Mouse (Mus musculus) macrophage (primary cell): ENCODE results near the gene Tcf7l1. TPM values are rescaled to one million over a fixed set of nuclear protein-coding genes. Genes with fewer than 3 reads are reported as not detected.

ENCODE experiments used
- H3K27ac ChIP-seq: fragments of 350-480 bp; formaldehyde crosslinking; 2 replicates; pipeline ENCODE4 v1.9.0; 2021
- H3K36me3 ChIP-seq: fragments of 350-480 bp; formaldehyde crosslinking; 2 replicates; pipeline ENCODE4 v1.9.0; 2021; ENCODE audit errors: inconsistent target
- H3K4me3 ChIP-seq: fragments of 350-480 bp; formaldehyde crosslinking; 2 replicates; pipeline ENCODE4 v1.9.0; 2021; ENCODE audit errors: inconsistent target
- H3K79me2 ChIP-seq: fragments of 350-480 bp; formaldehyde crosslinking; 2 replicates; pipeline ENCODE4 v1.9.0; 2021; ENCODE audit errors: inconsistent target
- WGBS: methylation state at CpG from one replicate; pipeline ENCODE4 v1.1.7; 2026; ENCODE audit warnings: inconsistent platforms; ENCODE audit not compliant: missing documents; 5-methylcytosine and 5-hydroxymethylcytosine counted together
- polyA plus RNA-seq: library from polyadenylated mRNA; stranded (reverse); fragments of 250-400 nt; gene quantifications from 3 replicates; pipeline ENCODE4 v1.2.4, GENCODE M21; 2018; ENCODE audit warnings: inconsistent platforms

Gene Tcf7l1
- polyA plus RNA-seq, 1 experiment from 2014 or later: not detected

GRCm38 (mm10) chr6:72608662-72609184, 180.3 kb downstream of the Tcf7l1 start:
- 96% methylated on average over 4 of the region's 4 CpGs for WGBS
- Histone ChIP-seq H3K36me3 (peaks cover 71% of the 10 kb centered on the region), H3K27ac (no peak overlapping the region)

GRCm38 (mm10) chr6:72607676-72608075, 181.4 kb downstream of the Tcf7l1 start:
- Histone ChIP-seq H3K79me2 (no peaks in the 10 kb centered on the region), H3K27ac (no peak overlapping the region), H3K4me3 (no peak overlapping the region), H3K36me3 (peaks cover 62% of the 10 kb centered on the region)
- WGBS: 92% methylated on average over 5 of the region's 5 CpGs

More at GRCm38 (mm10) chr6:72608662-72609184, 180.3 kb downstream of the Tcf7l1 start:
- Histone ChIP-seq H3K79me2 (peaks cover 8% of the 10 kb centered on the region; the same call in 1 of the 2 replicates), H3K4me3 (no peak overlapping the region)

GRCm38 (mm10) chr6:72607060-72607459, 182.0 kb downstream of the Tcf7l1 start:
- Histone ChIP-seq H3K27ac (no peak overlapping the region), H3K79me2 (no peaks in the 10 kb centered on the region), H3K4me3 (no peak overlapping the region), H3K36me3 (peaks cover 62% of the 10 kb centered on the region)
- WGBS: 95% methylated on average over 4 of the region's 4 CpGs

DNA sequence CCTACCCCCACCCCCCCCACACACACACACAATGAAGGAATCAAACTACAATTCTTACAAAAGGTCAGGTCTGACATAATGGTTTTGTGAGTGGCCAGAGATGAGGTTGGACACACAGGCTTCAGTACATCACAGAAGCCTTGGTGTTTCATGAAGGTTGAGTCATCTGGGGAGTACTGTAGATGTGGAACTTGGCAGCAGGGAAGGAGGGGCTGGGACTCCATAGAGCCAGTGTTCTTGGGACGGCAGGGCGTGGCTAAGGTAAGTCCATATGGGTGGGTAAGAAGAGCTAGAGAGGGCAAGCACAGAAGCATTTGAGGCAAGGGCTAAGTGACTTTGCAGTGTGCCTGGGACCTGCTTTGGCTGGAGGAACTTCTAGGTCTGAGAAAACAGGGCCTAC, 185.0 kb downstream of the Tcf7l1 start:
- Histone ChIP-seq H3K4me3 (no peak overlapping the region), H3K36me3 (peaks cover 33% of the 10 kb centered on the region), H3K79me2 (no peaks in the 10 kb centered on the region), H3K27ac (no peak overlapping the region)
- WGBS: 100% methylated on average over 2 of the region's 2 CpGs

DNA sequence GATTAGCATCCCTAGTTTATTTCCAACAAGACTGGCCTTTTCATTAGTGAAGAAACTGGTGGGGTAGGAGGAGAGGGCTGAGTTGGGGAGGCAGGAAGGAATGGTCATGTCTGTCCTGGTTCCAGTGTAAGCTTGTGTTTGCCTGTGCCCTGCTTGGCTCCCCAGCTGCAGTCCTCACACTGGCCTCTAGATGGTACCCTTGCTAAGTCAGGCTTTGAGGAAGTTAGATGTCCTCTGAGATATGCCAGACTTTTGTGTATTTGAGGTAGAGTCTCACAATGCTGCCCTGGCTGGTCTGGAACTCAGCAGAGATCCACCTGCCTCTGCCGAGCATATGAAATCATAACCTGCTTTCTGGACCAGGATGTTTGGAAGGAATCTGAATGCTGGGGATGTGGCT, 187.3 kb downstream of the Tcf7l1 start:
- Histone ChIP-seq H3K79me2 (no peaks in the 10 kb centered on the region), H3K36me3 (peaks cover 18% of the 10 kb centered on the region), H3K4me3 (no peak overlapping the region), H3K27ac (no peak overlapping the region)
- WGBS: 0% methylated on average over 1 of the region's 1 CpGs

DNA sequence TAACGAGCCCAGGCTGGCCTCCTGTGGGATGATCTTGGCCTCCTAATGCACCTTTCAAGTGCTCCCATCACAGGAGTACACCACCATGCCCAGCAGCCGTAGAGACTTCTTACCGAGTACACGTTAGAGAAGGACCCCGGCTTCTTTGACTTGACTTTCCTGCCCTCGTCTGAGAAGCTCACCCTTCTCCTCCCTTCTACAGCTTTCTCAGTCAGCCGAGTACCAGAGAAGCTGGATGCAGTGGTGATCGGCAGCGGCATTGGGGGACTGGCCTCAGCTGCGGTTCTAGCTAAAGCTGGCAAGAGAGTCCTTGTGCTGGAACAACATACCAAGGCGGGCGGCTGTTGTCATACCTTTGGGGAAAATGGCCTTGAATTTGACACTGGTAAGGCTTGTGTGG, 188.3 kb downstream of the Tcf7l1 start:
- peaks cover 9% of the 10 kb centered on the region; the same call in 1 of the 2 replicates for H3K36me3 ChIP-seq
- H3K79me2 ChIP-seq: no peaks in the 10 kb centered on the region
- no peak overlapping the region for H3K4me3 ChIP-seq
- WGBS: 92% methylated on average over 12 of the region's 12 CpGs
- no peak overlapping the region for H3K27ac ChIP-seq

- H3K4me3 ChIP-seq: no peak overlapping the region
- H3K27ac ChIP-seq: no peak overlapping the region
- no peaks in the 10 kb centered on the region for H3K79me2 ChIP-seq
- H3K36me3 ChIP-seq: peaks cover 4% of the 10 kb centered on the region; the same call in 1 of the 2 replicates
- 96% methylated on average over 6 of the region's 6 CpGs for WGBS
Measured at GRCm38 (mm10) chr6:72600216-72600615, 188.8 kb downstream of the Tcf7l1 start.

DNA sequence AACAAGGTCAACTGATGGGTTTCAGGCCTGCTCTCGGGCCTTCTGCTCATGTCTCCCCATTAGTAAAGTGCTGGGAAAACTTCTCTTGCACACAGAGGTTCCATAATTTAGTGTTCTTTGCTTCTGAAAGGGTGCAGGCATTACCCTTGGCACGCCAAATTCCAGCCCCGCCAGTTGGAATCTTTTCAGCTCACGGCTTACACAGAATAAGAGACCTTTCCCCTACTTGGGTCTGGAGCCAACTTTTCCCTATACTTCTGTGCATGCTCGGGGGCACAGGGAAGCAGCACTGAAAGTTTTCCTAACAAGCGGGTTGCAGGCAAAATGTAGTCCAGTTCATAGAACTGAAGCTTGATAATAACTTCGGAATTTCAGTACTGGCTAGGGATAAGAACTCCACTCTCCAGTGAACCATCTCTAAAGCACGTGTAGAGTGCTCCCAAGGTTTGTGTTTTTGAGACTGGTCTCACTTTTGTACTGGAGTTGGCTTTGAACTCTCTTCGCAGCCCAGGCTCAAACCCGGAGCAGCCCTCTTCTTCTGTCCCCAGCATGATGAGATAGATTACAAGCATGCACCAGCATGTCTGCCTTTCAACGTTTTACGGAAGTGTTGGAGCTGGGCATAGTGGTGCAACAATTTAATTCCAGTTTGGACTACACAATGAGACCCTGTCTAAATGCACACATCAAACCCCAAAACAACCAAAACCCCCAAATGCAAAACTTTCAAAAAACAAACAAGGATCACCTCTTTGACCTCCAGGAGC, 190.1 kb downstream of the Tcf7l1 start:
- Histone ChIP-seq H3K79me2 (no peaks in the 10 kb centered on the region), H3K36me3 (no peaks in the 10 kb centered on the region), H3K4me3 (peak overlapping the region; percentile 88), H3K27ac (peak overlapping the region; percentile 37)
- WGBS: 53% methylated on average over 12 of the region's 12 CpGs

DNA sequence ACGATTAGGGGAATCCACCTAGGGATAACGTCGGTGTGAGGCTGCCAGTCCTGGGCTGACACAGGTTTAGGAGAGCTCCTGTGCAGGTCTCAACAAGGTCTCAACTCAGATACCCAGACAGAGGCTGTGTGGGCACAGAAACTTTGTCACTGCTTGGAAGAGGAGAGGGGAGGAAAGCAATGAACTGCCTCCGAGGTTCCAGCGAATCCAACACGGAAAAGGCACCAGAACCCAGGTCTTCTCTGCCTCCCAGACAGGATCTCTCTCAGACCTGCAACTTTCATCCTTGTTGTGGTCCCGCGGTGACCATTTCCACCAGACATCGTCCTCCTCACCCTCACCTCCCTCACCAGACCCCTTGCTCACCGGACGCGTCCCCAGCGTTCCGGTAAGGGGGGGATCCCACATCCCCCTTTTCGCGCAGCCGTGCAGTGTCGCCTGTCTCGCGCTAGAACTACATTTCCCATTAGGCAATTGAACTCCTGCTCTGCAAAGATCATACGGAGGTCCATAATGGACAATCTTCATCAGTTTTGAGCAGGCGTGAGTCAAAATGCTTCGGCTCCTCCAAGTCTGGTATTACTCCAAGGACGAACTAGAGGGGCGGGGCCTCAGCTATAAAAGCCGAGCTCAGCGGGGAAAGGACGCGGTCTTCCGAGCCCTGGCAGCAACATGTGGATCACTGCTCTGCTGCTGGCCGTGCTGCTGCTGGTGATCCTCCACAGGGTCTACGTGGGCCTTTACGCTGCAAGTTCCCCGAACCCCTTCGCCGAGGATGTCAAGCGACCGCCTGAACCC, 190.9 kb downstream of the Tcf7l1 start, which contains the start of the genes Elmod3 and Retsat:
Elmod3 (minus strand) TSS at position 458 of the 798 bp plus-strand sequence.
Retsat (plus strand) TSS at position 520 of the 798 bp plus-strand sequence.
- Histone ChIP-seq H3K27ac (peak within 1 kb of the TSS; percentile 37), H3K79me2 (no peaks in the 10 kb centered on the region), H3K36me3 (no peaks in the 10 kb centered on the region; the same call in 1 of the 2 replicates), H3K4me3 (peak within 1 kb of the TSS; percentile 88)
- under 1% methylated on average over 37 of the region's 38 CpGs for WGBS

DNA sequence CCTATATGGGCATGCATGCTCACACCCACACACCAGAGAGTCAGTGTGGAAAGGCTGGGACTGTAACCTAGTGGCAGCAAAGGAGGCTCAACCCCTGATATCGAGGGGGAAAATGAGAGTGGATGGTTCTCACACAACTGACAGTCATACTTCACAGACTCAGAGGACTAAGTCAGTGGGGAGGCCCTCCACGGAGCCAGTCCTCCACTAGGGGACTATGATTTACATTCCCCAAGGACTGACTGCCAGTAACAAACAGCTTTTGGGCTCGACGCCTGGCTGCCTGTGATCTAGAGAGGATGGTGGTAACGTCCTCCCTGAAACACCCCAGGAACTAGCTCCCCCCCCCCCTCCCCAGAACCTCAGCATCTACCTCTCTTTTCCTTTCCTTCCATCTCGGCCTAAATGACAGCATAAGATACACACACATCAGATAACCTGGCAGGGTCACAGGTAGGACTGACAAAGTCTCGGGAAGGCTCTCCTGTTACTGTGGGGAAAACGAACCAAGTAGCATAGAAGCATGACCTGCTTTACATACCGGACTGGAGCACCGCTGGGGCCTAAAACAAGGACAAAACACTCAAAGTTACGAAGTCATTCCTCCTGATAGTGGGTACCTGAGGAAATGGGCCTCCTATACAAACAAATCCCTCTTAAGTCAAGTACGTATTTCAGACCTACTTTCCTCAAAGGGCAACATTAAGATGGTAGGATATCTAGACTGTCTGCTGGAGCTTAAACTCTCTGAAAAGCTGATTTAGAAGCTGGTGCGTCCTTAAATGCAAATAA, 191.8 kb downstream of the Tcf7l1 start:
- Histone ChIP-seq H3K27ac (no peak overlapping the region), H3K4me3 (peak overlapping the region; percentile 88), H3K36me3 (no peaks in the 10 kb centered on the region; the same call in 1 of the 2 replicates), H3K79me2 (no peaks in the 10 kb centered on the region)
- WGBS: 45% methylated on average over 11 of the region's 13 CpGs

DNA sequence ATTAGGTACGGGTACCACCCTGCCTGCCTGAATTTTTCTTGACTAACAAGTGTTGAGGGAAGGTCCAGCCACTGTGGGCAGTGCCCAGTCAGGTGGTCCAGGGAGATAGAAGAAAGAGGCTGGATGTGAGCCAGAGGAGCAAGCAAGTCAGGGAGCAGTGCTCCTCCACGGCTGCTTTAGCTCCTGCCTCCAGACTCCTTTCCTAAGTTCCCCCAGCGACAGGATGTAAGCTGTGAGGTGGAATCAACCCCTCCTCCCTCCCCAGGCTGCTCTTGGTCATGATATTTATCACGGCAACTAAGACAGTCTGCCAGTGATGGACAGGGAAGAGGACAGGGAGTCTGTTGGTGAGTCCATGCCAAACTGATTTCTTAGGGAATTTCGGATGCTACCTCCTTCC, 195.1 kb downstream of the Tcf7l1 start:
- Histone ChIP-seq H3K36me3 (peaks cover 4% of the 10 kb centered on the region; the same call in 1 of the 2 replicates), H3K27ac (no peak overlapping the region), H3K4me3 (no peak overlapping the region), H3K79me2 (no peaks in the 10 kb centered on the region)
- 86% methylated on average over 5 of the region's 5 CpGs for WGBS

DNA sequence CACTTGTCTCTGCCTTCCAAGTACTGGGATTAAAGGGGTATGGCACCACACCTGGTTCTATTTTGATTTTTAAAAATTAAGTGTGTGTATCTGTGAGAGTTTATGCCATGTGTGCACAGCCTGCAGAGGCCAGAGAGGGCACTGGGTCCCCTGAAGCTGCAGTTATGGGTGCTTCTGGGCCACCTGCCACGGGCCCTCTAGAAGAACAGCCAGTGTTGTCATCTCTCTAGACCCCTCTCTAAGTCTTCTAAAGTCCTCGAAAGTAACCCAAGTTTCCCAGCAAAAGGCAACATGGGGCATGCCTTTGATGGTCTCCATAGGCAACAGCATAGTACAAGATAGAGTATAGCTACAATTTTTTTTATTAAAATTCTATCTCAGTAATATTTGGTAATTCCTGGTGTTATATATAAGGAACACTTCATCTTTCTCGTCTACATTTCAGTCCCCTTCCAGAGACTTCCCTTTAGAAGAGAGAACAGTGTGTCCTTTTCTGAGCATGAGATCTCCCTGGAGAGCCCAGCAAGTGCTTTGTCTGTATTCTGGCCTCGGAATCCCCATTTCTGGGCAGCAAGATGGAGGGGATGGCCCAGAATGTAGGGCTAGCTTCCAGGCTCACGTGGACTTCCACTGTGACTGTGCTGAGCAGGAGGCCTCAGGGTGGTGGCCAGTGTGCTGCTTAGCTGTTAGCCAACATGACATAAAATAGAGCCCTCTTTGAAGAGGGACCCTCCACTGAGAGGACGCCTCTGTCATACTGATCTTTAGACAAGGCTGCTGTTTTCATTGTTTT, 195.8 kb downstream of the Tcf7l1 start:
- no peaks in the 10 kb centered on the region for H3K79me2 ChIP-seq
- H3K36me3 ChIP-seq: peaks cover 4% of the 10 kb centered on the region; the same call in 1 of the 2 replicates
- H3K27ac ChIP-seq: no peak overlapping the region
- WGBS: 95% methylated on average over 6 of the region's 6 CpGs
- H3K4me3 ChIP-seq: no peak overlapping the region

DNA sequence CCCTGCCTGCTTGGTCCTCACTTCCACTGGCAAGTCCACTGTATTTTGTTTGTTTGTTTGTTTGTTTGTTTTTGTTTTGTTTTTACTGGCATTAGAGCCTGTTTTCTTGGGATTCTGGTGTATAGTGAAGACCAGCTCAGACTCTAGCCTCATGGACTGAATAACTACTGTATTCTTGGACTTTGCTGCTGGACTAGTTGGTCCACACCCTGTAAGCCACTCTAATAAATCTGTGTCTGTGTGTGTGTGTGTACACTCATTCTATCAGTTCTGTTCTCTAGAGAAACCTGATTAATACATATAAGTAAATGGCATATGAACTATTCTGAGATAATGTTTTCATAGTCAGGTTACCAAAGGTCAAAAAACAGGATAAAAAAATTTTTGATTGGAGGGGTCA, 198.9 kb downstream of the Tcf7l1 start:
- Histone ChIP-seq H3K27ac (no peak overlapping the region), H3K4me3 (no peak overlapping the region), H3K36me3 (peaks cover 19% of the 10 kb centered on the region), H3K79me2 (no peaks in the 10 kb centered on the region)
